Mouse (Mus musculus) ES-E14 (cell line): ENCODE data around the gene AL732309.1.

Source experiments
- CHD2 ChIP-seq: IDR thresholded peaks from 2 replicates; pipeline ENCODE4 v1.6.1; 2014; ENCODE audit warnings: mild to moderate bottlenecking, low read depth, low read length, inconsistent platforms
- HCFC1 ChIP-seq: IDR thresholded peaks from 2 replicates; pipeline ENCODE4 v1.6.1; 2012; ENCODE audit warnings: low read length, inconsistent platforms, borderline replicate concordance; ENCODE audit not compliant: insufficient read depth
- MAFK ChIP-seq: IDR thresholded peaks from 2 replicates; pipeline ENCODE4 v1.6.1; 2014; ENCODE audit warnings: mild to moderate bottlenecking, low read depth, low read length, inconsistent platforms; ENCODE audit not compliant: insufficient read depth
- ZC3H11A ChIP-seq: IDR thresholded peaks from 2 replicates; pipeline ENCODE4 v1.6.1; 2012; ENCODE audit warnings: low read depth, mild to moderate bottlenecking, inconsistent platforms, low read length, borderline replicate concordance
- ZNF384 ChIP-seq: IDR thresholded peaks from 2 replicates; pipeline ENCODE4 v1.6.1; 2012; ENCODE audit warnings: low read depth, low read length, inconsistent platforms

DNA sequence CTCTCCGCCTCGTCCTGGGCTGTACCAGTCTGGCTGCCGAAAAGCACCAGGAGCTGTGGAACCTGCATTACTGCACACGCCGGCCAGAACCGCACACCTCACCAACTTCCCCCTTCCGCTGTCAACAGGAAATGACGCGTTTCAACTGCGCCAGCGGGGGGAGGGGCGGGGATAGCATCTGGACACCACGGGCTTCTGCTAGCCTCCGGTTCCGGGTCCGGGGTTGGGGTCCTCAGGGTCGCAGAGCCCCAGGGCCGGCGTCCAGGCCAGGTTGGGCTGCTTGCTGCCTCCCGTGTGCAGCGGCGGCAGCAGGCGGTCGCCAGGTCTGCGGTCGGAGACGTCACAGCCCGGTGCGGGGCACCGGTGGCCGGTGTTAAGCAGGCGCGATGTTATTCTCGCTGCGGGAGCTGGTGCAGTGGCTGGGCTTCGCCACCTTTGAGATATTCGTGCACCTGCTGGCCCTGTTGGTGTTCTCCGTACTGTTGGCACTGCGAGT is 8.7 kb upstream of the AL732309.1 start, which contains the start of gene Tmem203:
- peak; percentile 85 for TF ChIP-seq HCFC1
- peak; percentile 52; the same call in 1 of the 2 replicates for TF ChIP-seq CHD2
- no peak; the same call in 1 of the 2 replicates for TF ChIP-seq ZNF384
- peak; percentile 10; the same call in 1 of the 2 replicates for TF ChIP-seq ZC3H11A
- TF ChIP-seq MAFK: no peak
